Comparison of ENCODE assay signal across 30 mouse cellular contexts in genomic region chr3:133471101-133471500, GRCm38 (mm10).
A peak's percentile ranks its signal among the peaks of the same experiment; 100 is the strongest.
DNase-seq lines count a peak whose midpoint lies in the region; ATAC-seq and TF ChIP-seq lines count a peak whose summit lies in the region.
"Had no signal": no experiment of that assay in that cellular context is flagged by ENCODE, and none has a peak within 500 bp of the region (broad histone marks: within the 10 kb centered on the region; RNA-seq: fewer than 3 reads in every experiment).

No protein-coding gene starts in this region.

- intact Hi-C loops in left cerebral cortex, postnatal 4 days (cut with DNase I), result no loop called here
- intact Hi-C loops in left cerebral cortex, adult 2 months (cut with DNase I), result no loop called here
- intact Hi-C loops in heart, postnatal 25 days (cut with DNase I), result no loop called here

- no peak overlapping the region for H3K4me3 ChIP-seq in left cerebral cortex, adult 2 months
- H3K4me3 ChIP-seq: embryonic facial prominence, embryonic 12.5 days; hindbrain, embryonic 13.5 days; layer of hippocampus, adult 2 months; liver, embryonic 15.5 days; midbrain, embryonic 12.5 days had no signal

- DNase-seq in left cerebral cortex, postnatal 4 days, result peak; percentile 57
- no peak for DNase-seq in left cerebral cortex, adult 2 months (ENCODE audit: extremely low spot score in 1 of 2, low spot score in 2 of 2)
- peak; percentile 23 for DNase-seq in cerebellum, adult 8-10 months
- DNase-seq in cerebellum, postnatal 25 days, result peak; percentile 61 to 71
- DNase-seq in layer of hippocampus, adult 18-20 months (ENCODE audit: low spot score in 2 of 2), result no peak
- no peak for DNase-seq in heart, postnatal 25 days (ENCODE audit: low spot score)
- DNase-seq: adrenal gland, adult 8-10 months; embryo, embryonic 11 days; gastrocnemius, postnatal 36 days; heart, adult 18-20 months; heart, postnatal 4 days; kidney, adult 11 months; kidney, postnatal 14 days; layer of hippocampus, postnatal 36 days; liver; lung, embryonic 14.5 days; lung, postnatal 14 days; right cerebral cortex, adult 18-20 months; spleen, adult 18-20 months; thymus, adult 18-20 months; thymus, postnatal 4 days had no signal

- no peak for TF ChIP-seq CTCF in left cerebral cortex, adult 2 months (IDR thresholded peaks at IDR 0.05)

- peak; percentile 78 for ATAC-seq in cerebellum, adult (ENCODE audit: insufficient number of reproducible peaks, low FRiP score, low TSS enrichment)
- ATAC-seq: forebrain, embryonic 14.5 days; inflammation-experienced regulatory T-cells, adult 6 months had no signal

- no peak overlapping the region for H3K27ac ChIP-seq in left cerebral cortex, adult 2 months
- H3K27ac ChIP-seq: embryonic facial prominence, embryonic 12.5 days; hindbrain, embryonic 13.5 days; layer of hippocampus, adult 2 months; liver, embryonic 15.5 days; midbrain, embryonic 12.5 days; stomach, postnatal 0 days had no signal

Comparison
In these comparisons a context has a peak if more than half of its experiments do, and no peak if none do; other contexts are left out.
1. DNase-seq: peak in left cerebral cortex, postnatal 4 days (single experiment), cerebellum, adult 8-10 months (single experiment) and cerebellum, postnatal 25 days (2 of 2); none in left cerebral cortex, adult 2 months (0 of 2), layer of hippocampus, adult 18-20 months (0 of 2) and heart, postnatal 25 days (single experiment).